Mouse (Mus musculus): ENCODE results near the gene Agap3.
A peak's percentile ranks its signal among the peaks of the same experiment; 100 is the strongest.

The Agap3 gene

GRCm38 (mm10) chr5:24452030-24452690 lies at the start of gene Agap3:
Agap3 (plus strand) TSS chr5:24452177.
- peak; percentile 24 for DNase-seq (ENCODE audit: low read depth)

GRCm38 (mm10) chr5:24404594-24405360 lies 47.2 kb upstream of the Agap3 start:
- DNase-seq (ENCODE audit: low read depth) = peak; percentile 81

GRCm38 (mm10) chr5:24405389-24405876 lies 46.5 kb upstream of the Agap3 start:
- DNase-seq (ENCODE audit: low read depth) = no peak

- DNase-seq (ENCODE audit: low read depth) = no peak
Observed at GRCm38 (mm10) chr5:24408651-24409050, 43.3 kb upstream of the Agap3 start.

- no peak for DNase-seq (ENCODE audit: low read depth)
Observed at GRCm38 (mm10) chr5:24409466-24409865, 42.5 kb upstream of the Agap3 start.

GRCm38 (mm10) chr5:24412063-24412462 lies 39.9 kb upstream of the Agap3 start:
- DNase-seq (ENCODE audit: low read depth) = no peak

- peak; percentile 75 for DNase-seq (ENCODE audit: low read depth)
Observed at GRCm38 (mm10) chr5:24413042-24413693, 38.8 kb upstream of the Agap3 start, which contains the start of gene Asic3. Asic3 (plus strand) TSS chr5:24413392.

- no peak for DNase-seq (ENCODE audit: low read depth)
Observed at GRCm38 (mm10) chr5:24413938-24414337, 38.0 kb upstream of the Agap3 start.

GRCm38 (mm10) chr5:24416222-24416736 lies 35.7 kb upstream of the Agap3 start:
- peak; percentile 88 for DNase-seq (ENCODE audit: low read depth)

- DNase-seq (ENCODE audit: low read depth) = no peak
Observed at GRCm38 (mm10) chr5:24417587-24417986, 34.4 kb upstream of the Agap3 start.

- DNase-seq (ENCODE audit: low read depth) = no peak
Observed at GRCm38 (mm10) chr5:24420381-24420780, 31.6 kb upstream of the Agap3 start.

GRCm38 (mm10) chr5:24423129-24424003 lies 28.6 kb upstream of the Agap3 start, which contains the start of the genes Cdk5 and Slc4a2:
Cdk5 (minus strand) TSS chr5:24423530.
Slc4a2 (plus strand) TSS chr5:24423837.
- DNase-seq (ENCODE audit: low read depth) = peak; percentile 99

GRCm38 (mm10) chr5:24424004-24424781 lies 27.8 kb upstream of the Agap3 start:
- DNase-seq (ENCODE audit: low read depth) = peak; percentile 63

- peak; percentile 72 for DNase-seq (ENCODE audit: low read depth)
Observed at GRCm38 (mm10) chr5:24424861-24425411, 27.0 kb upstream of the Agap3 start.

- DNase-seq (ENCODE audit: low read depth) = peak; percentile 59
Observed at GRCm38 (mm10) chr5:24425421-24426036, 26.4 kb upstream of the Agap3 start.

- no peak for DNase-seq (ENCODE audit: low read depth)
Observed at GRCm38 (mm10) chr5:24426037-24426432, 25.9 kb upstream of the Agap3 start.

GRCm38 (mm10) chr5:24426556-24427284 lies 25.3 kb upstream of the Agap3 start:
- no peak for DNase-seq (ENCODE audit: low read depth)

- DNase-seq (ENCODE audit: low read depth) = no peak
Observed at GRCm38 (mm10) chr5:24427285-24427633, 24.7 kb upstream of the Agap3 start.

- no peak for DNase-seq (ENCODE audit: low read depth)
Observed at GRCm38 (mm10) chr5:24427981-24428402, 24.0 kb upstream of the Agap3 start.

Data from 416B (cell line).